Mouse (Mus musculus): Measurements from ENCODE around the gene Sbno1. TPM values are rescaled to one million over a fixed set of nuclear protein-coding genes. Genes with fewer than 3 reads are reported as not detected.
"Not testable (repeated sequence)": the region's sequence is repeated elsewhere in the genome, so short reads cannot be mapped to it uniquely, and the experiment has no call there.

Sbno1 gene
- polyA plus RNA-seq, 1 experiment from 2014 or later = 30.6 TPM

DNA sequence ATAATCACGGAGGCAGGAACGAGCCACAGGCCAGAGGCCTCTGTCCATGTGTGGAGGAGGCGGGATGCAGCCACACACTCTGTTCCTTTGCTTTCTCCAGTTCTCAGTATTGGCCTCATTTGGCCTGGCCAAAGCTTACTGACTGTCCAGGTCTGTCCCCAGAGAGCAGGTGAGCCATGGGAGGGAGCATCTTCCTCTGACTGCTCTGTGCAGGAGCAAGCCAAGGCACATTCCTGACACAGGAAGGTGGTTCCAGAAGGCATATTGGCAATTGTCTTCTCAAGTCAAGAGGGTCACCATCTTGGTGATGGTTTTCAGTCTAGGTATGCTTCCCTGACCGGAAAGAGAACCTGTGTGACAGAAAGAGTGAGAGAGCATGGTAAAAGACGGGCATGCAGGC, 37.7 kb upstream of the Sbno1 start:
- H3K27ac ChIP-seq (ENCODE audit: low read depth) = no peak overlapping the region
- H3K9me3 ChIP-seq (ENCODE audit: low read length) = no peaks in the 10 kb centered on the region
- peaks cover 50% of the 10 kb centered on the region for H3K36me3 ChIP-seq (replicated peaks; ENCODE audit: insufficient read depth, low read length)
- TF ChIP-seq EP300 (IDR thresholded peaks at IDR 0.05; ENCODE audit: low read depth) (no peak), CTCF (IDR thresholded peaks at IDR 0.05; ENCODE audit: low read depth) (no peak)
- no peak overlapping the region for H3K9ac ChIP-seq (replicated peaks)
- no peak overlapping the region for H3K4me3 ChIP-seq (ENCODE audit: low read depth, low read length)
- H3K4me1 ChIP-seq (ENCODE audit: insufficient read depth) = no peaks in the 10 kb centered on the region
- no peaks in the 10 kb centered on the region for H3K27me3 ChIP-seq (ENCODE audit: insufficient read depth, low read length)
- no peak overlapping the region for H3K4me2 ChIP-seq (ENCODE audit: low read depth, low read length)
- ATAC-seq (no peak), DNase-seq (peak; percentile 9)
- 88% methylated on average over 5 of the region's 5 CpGs for WGBS (ENCODE audit: insufficient replicate concordance)

DNA sequence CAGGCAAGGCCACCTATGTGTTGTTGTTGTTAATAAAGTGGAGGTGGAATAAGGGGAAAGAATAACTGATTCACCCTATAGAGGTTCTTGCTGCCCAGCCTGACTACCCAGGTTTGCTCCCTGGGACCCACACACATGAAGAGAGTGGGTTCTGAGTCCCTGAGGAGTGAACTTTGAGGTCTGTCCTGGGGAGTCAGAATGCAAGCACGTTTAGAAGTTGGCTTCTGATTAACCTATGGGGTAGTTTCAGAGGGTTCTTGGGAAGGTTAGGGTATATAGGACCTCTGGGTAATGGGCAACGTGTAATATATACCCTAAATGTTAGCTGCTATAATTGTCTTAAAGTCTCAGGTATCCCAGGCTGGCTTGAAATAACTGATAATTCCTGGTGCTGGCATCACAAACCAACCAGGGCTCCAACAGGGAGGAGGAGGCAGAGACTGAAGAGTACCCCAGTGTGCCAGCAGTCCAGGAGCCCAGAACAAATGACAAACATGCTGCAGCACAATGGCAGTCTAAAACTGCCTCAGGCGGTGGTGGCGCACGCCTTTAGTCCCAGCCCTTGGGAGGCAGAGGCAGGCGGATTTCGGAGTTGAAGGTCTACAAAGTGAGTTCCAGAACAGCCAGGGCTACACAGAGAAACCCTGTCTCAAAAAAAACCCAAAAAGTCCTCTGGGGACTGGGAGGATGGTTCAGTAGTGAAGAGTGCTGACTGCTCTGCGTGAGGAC, 36.7 kb upstream of the Sbno1 start:
- ATAC-seq = no peak
- Histone ChIP-seq H3K27ac (ENCODE audit: low read depth) (no peak overlapping the region), H3K9me3 (ENCODE audit: low read length) (no peaks in the 10 kb centered on the region), H3K27me3 (ENCODE audit: insufficient read depth, low read length) (no peaks in the 10 kb centered on the region), H3K4me1 (ENCODE audit: insufficient read depth) (no peaks in the 10 kb centered on the region), H3K4me2 (ENCODE audit: low read depth, low read length) (no peak overlapping the region), H3K9ac (replicated peaks) (no peak overlapping the region), H3K4me3 (ENCODE audit: low read depth, low read length) (no peak overlapping the region), H3K36me3 (replicated peaks; ENCODE audit: insufficient read depth, low read length) (peaks cover 57% of the 10 kb centered on the region)
- no peak for DNase-seq
- TF ChIP-seq CTCF (IDR thresholded peaks at IDR 0.05; ENCODE audit: low read depth) = no peak
- 90% methylated on average over 8 of the region's 8 CpGs for WGBS (ENCODE audit: insufficient replicate concordance)

DNA sequence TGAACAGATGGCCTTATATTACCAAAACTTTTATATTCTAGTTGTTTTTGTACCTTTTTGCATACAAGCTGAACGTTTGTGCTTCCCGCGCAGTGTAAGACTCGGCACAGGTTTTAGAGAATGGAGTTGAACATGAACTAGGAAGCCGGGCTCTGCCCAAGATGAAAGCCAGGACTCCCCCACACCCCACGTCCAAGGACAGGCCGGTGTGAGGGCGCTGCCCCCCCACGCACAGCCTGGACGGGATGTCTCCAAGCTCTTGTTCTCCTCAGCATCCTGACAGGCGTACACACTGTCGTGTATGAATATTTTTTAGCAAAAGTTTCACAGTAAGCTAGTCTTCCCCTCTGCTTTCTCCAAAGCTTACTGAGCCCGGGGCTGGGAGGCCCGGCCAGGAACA, 35.1 kb upstream of the Sbno1 start:
- not testable (repeated sequence) for H3K9ac ChIP-seq (replicated peaks); H3K4me3 ChIP-seq (ENCODE audit: low read depth, low read length); ATAC-seq; H3K4me2 ChIP-seq (ENCODE audit: low read depth, low read length); DNase-seq; H3K4me1 ChIP-seq (ENCODE audit: insufficient read depth); H3K27ac ChIP-seq (ENCODE audit: low read depth); H3K9me3 ChIP-seq (ENCODE audit: low read length); H3K27me3 ChIP-seq (ENCODE audit: insufficient read depth, low read length)
- 92% methylated on average over 14 of the region's 14 CpGs for WGBS (ENCODE audit: insufficient replicate concordance)
- H3K36me3 ChIP-seq (replicated peaks; ENCODE audit: insufficient read depth, low read length) = peaks cover 64% of the 10 kb centered on the region

DNA sequence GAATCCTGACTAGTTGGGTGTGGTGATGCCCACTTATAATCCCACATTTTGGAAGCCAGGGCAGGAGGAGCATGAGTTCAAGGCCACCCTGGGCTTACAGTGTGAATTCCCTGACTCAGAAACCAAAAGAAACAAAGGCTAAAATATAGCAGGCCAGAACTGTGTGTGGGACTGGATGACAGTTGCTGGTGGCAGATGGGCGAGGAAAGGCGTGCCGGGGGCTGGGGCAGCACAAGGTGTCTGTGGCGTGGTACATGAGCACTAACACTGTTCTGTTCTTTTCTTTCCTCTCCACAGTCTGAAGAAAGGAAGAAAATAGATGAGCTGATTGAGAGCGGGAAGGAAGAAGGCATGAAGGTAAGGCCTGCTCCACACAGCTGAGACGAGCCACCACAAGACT, 31.0 kb upstream of the Sbno1 start:
- 90% methylated on average over 6 of the region's 6 CpGs for WGBS (ENCODE audit: insufficient replicate concordance)
- no peak overlapping the region for H3K9ac ChIP-seq (replicated peaks)
- ATAC-seq = no peak

DNA sequence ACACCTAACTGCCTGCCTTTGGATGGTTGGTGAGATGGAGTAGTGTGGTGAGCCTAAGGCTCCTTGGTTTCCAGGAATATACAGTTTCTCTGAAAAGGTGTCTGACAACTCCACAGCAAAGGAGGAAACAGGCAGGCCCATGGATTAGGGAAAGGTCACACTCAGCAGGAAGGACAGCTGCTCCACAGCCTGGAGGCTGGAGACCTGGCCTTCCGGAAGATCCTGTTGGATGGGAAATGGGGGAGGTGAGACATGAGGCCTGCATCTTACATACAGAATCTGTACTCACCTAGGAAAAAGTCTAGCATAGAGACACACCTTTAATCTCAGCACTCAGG, 28.2 kb upstream of the Sbno1 start:
- Histone ChIP-seq H3K9ac (replicated peaks) (no peak overlapping the region), H3K9me3 (ENCODE audit: low read length) (no peaks in the 10 kb centered on the region), H3K27ac (ENCODE audit: low read depth) (peak overlapping the region; percentile 18; the same call in 1 of the 2 replicates), H3K27me3 (ENCODE audit: insufficient read depth, low read length) (no peaks in the 10 kb centered on the region), H3K36me3 (replicated peaks; ENCODE audit: insufficient read depth, low read length) (peaks cover 91% of the 10 kb centered on the region), H3K4me2 (ENCODE audit: low read depth, low read length) (no peak overlapping the region), H3K4me1 (ENCODE audit: insufficient read depth) (peaks cover 23% of the 10 kb centered on the region), H3K4me3 (ENCODE audit: low read depth, low read length) (no peak overlapping the region)
- TF ChIP-seq EP300 (IDR thresholded peaks at IDR 0.05; ENCODE audit: low read depth) (no peak), CTCF (IDR thresholded peaks at IDR 0.05; ENCODE audit: low read depth) (no peak)
- 83% methylated on average over 1 of the region's 1 CpGs for WGBS (ENCODE audit: insufficient replicate concordance)
- ATAC-seq (no peak), DNase-seq (no peak)

More for the DNA sequence above, 31.0 kb upstream of the Sbno1 start:
- no peak for DNase-seq
- H3K27me3 ChIP-seq (ENCODE audit: insufficient read depth, low read length) = no peaks in the 10 kb centered on the region
- no peak for TF ChIP-seq EP300 (IDR thresholded peaks at IDR 0.05; ENCODE audit: low read depth)
- H3K27ac ChIP-seq (ENCODE audit: low read depth) = no peak overlapping the region
- no peak overlapping the region for H3K4me2 ChIP-seq (ENCODE audit: low read depth, low read length)
- H3K36me3 ChIP-seq (replicated peaks; ENCODE audit: insufficient read depth, low read length) = peaks cover 80% of the 10 kb centered on the region
- H3K4me1 ChIP-seq (ENCODE audit: insufficient read depth) = 0 out of 2 replicates have a peak, but pooled peaks cover 4% of the 10 kb centered on the region
- no peaks in the 10 kb centered on the region for H3K9me3 ChIP-seq (ENCODE audit: low read length)
- no peak overlapping the region for H3K4me3 ChIP-seq (ENCODE audit: low read depth, low read length)

DNA sequence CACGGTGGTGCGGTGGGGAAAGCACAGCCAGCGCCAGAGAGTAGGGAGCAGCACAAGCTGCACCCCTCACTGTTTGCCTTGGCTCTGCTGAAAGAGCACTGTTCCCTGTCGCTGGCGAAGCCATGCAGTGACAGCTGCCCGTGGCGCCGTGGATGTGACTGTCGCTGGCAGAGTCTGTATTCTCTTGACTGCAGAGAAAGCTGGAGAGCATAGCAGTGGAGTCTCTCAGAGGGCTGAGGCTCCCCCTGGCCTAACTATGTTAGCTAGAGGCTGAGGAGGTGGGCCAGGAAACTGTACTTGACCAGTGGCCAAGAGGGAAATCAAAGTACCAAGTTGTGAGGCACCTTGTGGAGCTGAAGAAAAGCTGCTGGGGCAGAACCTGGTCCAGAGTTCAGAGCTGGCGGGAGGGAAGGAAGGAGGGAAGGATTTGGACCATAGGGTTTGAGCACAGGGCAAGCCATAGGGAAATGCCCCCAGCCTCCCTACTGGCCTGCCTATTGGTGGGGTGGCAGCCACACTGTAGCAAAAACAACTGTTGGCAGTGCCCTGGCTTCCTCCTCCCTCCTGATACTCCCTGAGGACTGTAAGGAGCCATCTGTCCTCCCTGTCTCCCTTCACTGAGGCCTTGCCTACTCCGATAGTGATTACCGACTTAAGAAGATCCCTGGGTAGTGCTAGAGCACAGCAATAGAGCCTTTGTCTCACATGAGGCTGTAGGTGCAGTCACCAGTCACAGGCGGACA, 27.7 kb upstream of the Sbno1 start:
- no peaks in the 10 kb centered on the region for H3K9me3 ChIP-seq (ENCODE audit: low read length)
- no peak overlapping the region for H3K4me2 ChIP-seq (ENCODE audit: low read depth, low read length)
- WGBS (ENCODE audit: insufficient replicate concordance) = 84% methylated on average over 13 of the region's 13 CpGs
- DNase-seq (no peak), ATAC-seq (no peak)
- peaks cover 91% of the 10 kb centered on the region for H3K36me3 ChIP-seq (replicated peaks; ENCODE audit: insufficient read depth, low read length)
- H3K27me3 ChIP-seq (ENCODE audit: insufficient read depth, low read length) = no peaks in the 10 kb centered on the region
- H3K9ac ChIP-seq (replicated peaks) = no peak overlapping the region
- H3K27ac ChIP-seq (ENCODE audit: low read depth) = peak overlapping the region; percentile 18; the same call in 1 of the 2 replicates
- TF ChIP-seq EP300 (IDR thresholded peaks at IDR 0.05; ENCODE audit: low read depth) = no peak
- no peak for TF ChIP-seq CTCF (IDR thresholded peaks at IDR 0.05; ENCODE audit: low read depth)
- H3K4me3 ChIP-seq (ENCODE audit: low read depth, low read length) = no peak overlapping the region
- H3K4me1 ChIP-seq (ENCODE audit: insufficient read depth) = peaks cover 28% of the 10 kb centered on the region

All from liver, postnatal 0 days (tissue).